Mouse (Mus musculus): ENCODE results near the gene Ppox.
A peak's percentile ranks its signal among the peaks of the same experiment; 100 is the strongest.
"Not testable (repeated sequence)": the region's sequence is repeated elsewhere in the genome, so short reads cannot be mapped to it uniquely, and the experiment has no call there.

The Ppox gene

DNA sequence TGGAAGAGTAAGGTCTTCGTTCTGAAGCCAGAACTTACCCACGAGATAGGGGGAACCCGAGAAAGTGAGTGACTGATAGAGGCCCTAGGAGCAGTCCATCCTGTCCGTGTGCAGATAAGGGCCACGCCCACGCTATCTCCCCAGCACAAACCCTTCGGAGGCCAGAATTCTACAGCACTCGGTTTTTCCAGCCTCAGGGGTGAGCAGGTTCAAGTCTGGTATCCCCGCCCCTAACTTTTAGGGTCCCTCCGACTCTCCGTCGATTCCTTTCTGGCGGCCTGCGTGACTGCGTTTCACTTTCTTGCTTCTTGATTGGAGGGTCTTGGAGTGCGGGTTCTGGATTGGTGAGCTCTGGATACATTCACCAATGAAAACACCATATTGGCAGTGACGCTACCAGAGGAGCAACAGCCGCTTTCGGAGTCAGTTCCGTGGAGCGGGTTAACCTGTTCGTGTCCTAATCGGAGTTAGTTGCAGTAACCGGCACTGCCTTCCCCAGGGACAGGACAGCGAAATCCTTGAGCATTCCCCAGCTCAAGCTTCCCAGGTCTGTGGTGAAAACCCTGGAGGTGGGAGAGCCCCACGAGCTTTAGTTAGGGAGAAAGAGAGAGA is at the start of gene Ppox:
Gene Ppox, minus strand, starts transcription at position 271 of the 612 bp plus-strand sequence.
- DNase-seq (ENCODE audit: low read depth, low spot score), result peak; percentile 95
- Histone ChIP-seq H3K36me3 (ENCODE audit: control insufficient read depth, insufficient read depth, low read length, poor library complexity, severe bottlenecking) (peaks cover 6% of the 10 kb centered on the region), H3K27me3 (ENCODE audit: control insufficient read depth, insufficient read depth, low read length, poor library complexity, severe bottlenecking) (no peaks in the 10 kb centered on the region)

DNA sequence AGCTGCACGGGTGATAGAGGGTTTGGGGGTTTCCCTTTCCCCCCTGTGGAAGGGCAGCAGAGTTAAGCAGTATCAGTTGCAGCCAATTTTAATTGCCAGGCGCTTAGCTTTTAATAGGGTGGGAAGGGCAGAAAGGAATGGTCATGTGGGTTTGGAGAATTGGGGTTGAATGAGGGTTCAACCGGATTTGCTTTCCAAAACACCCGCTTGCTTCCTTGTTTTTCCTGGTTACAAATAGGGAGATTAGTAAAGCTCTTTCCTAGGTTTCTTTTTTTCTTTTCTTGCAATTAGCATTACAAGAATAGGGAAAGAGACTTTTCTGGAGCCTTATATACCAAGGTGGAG is 49.2 kb upstream of the Ppox start:
- Histone ChIP-seq H3K27me3 (ENCODE audit: control insufficient read depth, insufficient read depth, low read length, poor library complexity, severe bottlenecking) (no peaks in the 10 kb centered on the region), H3K36me3 (ENCODE audit: control insufficient read depth, insufficient read depth, low read length, poor library complexity, severe bottlenecking) (no peaks in the 10 kb centered on the region)
- no peak for DNase-seq (ENCODE audit: low read depth, low spot score)

DNA sequence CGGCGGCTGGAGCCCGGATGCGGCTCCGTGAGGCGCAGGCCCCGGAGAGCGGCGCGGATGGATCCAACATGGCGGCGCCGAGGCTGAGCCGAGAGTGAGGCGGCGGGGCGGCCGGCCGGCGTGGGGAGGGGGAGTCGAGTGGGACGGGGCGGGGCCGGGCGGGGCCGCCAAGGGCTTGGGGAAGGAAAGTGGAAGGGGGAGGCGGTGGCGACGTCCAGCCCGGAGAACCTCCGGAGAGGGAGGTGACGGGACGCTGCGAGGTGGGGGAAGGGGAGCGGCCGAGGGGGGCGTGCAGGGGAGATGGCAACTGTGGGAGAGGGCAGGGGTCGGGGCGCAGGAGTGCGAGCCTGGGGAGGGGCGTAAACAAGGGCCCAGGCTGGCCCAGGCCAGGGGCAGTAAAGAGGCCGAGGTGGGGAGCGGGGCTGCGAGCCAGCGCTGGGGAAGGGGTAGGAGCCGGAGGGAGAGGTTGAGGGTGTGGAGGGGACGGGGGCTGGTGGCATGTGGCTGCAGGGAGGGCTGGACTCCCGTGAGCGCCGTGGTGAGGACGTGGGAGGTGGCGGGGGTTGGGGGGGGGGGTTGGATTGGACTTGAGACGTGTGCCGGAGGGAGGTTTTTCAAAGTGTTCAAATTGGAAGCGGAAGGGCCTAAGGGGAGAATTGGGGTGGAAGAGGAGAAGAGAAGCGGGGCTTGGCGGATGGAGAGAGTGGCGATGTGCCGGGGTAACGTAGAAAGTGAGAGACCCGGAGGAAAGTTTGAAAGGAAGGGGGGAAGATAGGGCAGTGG is 48.6 kb upstream of the Ppox start:
- DNase-seq (ENCODE audit: low read depth, low spot score), result peak; percentile 37
- Histone ChIP-seq H3K36me3 (ENCODE audit: control insufficient read depth, insufficient read depth, low read length, poor library complexity, severe bottlenecking) (no peaks in the 10 kb centered on the region), H3K27me3 (ENCODE audit: control insufficient read depth, insufficient read depth, low read length, poor library complexity, severe bottlenecking) (no peaks in the 10 kb centered on the region; the same call in 1 of the 2 replicates)

DNA sequence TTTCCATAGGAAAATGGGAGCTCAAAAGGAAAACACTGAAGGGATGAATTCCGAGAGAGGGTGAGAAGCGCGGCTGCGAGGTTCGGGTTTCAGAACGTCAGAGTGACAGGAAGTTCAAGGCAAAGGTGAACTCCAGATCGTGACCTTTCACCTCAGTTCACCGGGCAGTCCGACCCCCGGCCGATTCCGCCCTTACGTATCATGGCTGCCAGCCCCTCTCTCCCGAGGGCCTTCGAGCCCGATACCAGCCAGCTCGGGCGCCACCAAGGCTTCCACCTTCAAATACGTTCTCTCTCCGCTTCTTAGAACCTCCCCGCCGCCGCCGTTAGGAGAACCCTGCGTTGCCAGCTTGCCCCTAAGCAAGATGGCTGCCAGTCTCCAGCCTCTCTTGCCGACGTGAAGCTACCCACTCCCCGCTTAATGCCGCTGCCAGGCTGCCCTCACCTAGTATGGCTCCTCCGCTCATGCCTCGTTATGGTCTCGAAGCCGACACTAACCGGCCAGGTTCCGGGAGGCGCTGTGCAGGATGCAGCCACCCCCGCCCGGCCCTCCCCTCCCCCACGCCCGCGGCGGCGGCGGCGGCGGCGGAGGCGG is 48.0 kb upstream of the Ppox start, which contains the start of gene Dedd:
Gene Dedd, plus strand, starts transcription at position 307 of the 594 bp plus-strand sequence.
- H3K36me3 ChIP-seq (ENCODE audit: control insufficient read depth, insufficient read depth, low read length, poor library complexity, severe bottlenecking), result 0 out of 2 replicates have a peak, but pooled peaks cover 1% of the 10 kb centered on the region
- H3K27me3 ChIP-seq (ENCODE audit: control insufficient read depth, insufficient read depth, low read length, poor library complexity, severe bottlenecking), result no peaks in the 10 kb centered on the region; the same call in 1 of the 2 replicates
- DNase-seq (ENCODE audit: low read depth, low spot score), result peak; percentile 94

DNA sequence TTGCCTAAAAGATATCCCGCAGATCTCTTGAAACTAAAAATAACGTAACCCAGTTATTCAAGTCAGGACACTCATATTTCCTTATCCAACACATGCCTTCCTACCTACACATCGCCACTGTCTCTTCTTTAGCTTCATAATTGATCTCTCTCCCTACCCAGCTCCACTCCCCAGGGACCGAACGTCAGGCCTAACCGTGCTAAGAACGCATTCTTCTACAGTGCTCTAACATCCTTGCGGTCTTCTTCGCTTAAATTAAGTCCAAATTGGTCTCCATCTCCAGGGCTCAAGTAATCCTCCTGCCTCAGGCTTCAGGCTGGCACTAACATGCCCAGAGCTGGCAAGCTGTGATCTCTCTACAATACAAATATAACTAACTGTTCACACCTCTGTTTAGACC is 47.3 kb upstream of the Ppox start:
- peak; percentile 14 for DNase-seq (ENCODE audit: low read depth, low spot score)
- Histone ChIP-seq H3K36me3 (ENCODE audit: control insufficient read depth, insufficient read depth, low read length, poor library complexity, severe bottlenecking) (0 out of 2 replicates have a peak, but pooled peaks cover 1% of the 10 kb centered on the region), H3K27me3 (ENCODE audit: control insufficient read depth, insufficient read depth, low read length, poor library complexity, severe bottlenecking) (no peaks in the 10 kb centered on the region; the same call in 1 of the 2 replicates)

DNA sequence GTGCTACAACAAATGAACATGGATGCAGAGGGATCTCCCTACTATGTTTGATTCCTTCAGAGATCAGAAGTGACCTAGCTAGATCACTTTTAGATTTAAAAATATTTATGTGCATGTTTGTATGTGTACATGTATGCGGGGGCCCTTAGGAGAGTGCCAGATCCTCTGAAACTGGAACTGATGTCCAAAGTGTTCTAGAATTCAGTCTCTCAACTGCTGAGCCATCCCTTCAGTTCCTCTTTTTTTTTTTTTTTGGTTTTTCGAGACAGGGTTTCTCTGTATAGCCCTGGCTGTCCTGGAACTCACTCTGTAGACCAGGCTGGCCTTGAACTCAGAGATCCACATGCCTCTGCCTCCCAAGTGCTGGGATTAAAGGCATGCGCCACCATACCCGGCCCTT is 45.6 kb upstream of the Ppox start:
- not testable (repeated sequence) for H3K36me3 ChIP-seq (ENCODE audit: control insufficient read depth, insufficient read depth, low read length, poor library complexity, severe bottlenecking); H3K27me3 ChIP-seq (ENCODE audit: control insufficient read depth, insufficient read depth, low read length, poor library complexity, severe bottlenecking)
- peak; percentile 51 for DNase-seq (ENCODE audit: low read depth, low spot score)

DNA sequence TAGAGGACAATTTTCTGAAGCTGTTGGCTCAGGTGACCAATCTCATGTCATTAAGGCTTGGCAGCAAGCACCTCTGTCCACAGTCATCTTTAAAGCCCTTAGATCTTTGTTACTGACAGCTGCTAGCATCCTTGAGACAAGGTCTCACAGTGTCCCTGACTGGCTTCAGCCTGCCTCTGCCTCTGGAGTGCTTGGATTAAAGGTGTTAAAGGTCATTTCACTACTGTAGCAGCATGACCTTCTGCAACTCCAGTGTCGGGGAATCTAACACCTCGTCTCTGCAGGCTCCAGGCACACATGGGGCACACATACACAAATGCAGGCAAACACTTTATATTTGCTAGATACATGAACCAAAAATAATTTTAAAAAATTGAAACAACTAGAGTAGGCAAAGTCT is 44.6 kb upstream of the Ppox start:
- no peaks in the 10 kb centered on the region; the same call in 1 of the 2 replicates for H3K27me3 ChIP-seq (ENCODE audit: control insufficient read depth, insufficient read depth, low read length, poor library complexity, severe bottlenecking)
- 0 out of 2 replicates have a peak, but pooled peaks cover 1% of the 10 kb centered on the region for H3K36me3 ChIP-seq (ENCODE audit: control insufficient read depth, insufficient read depth, low read length, poor library complexity, severe bottlenecking)
- no peak for DNase-seq (ENCODE audit: low read depth, low spot score)

DNA sequence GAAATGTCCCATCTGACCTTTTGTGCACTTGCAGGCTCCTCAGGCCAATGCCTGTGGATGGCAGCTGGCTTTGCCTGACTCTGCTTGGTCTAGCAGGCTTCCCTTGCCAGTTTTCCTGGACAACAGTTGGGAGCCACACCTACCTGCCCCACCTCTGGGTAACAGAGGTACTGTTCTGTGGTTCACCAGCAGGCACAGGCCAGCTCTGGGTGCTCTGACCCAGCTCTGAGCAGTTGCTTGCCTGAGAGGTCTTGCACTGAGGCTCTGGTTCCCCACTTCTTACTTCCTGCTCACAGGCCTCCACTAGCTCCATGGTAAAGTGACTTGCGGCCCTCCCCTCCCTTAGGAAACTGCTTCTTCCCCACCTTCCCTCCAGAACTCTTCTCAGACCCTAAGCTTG is 41.0 kb upstream of the Ppox start:
- Histone ChIP-seq H3K36me3 (ENCODE audit: control insufficient read depth, insufficient read depth, low read length, poor library complexity, severe bottlenecking) (0 out of 2 replicates have a peak, but pooled peaks cover 1% of the 10 kb centered on the region), H3K27me3 (ENCODE audit: control insufficient read depth, insufficient read depth, low read length, poor library complexity, severe bottlenecking) (no peaks in the 10 kb centered on the region; the same call in 1 of the 2 replicates)
- no peak for DNase-seq (ENCODE audit: low read depth, low spot score)

DNA sequence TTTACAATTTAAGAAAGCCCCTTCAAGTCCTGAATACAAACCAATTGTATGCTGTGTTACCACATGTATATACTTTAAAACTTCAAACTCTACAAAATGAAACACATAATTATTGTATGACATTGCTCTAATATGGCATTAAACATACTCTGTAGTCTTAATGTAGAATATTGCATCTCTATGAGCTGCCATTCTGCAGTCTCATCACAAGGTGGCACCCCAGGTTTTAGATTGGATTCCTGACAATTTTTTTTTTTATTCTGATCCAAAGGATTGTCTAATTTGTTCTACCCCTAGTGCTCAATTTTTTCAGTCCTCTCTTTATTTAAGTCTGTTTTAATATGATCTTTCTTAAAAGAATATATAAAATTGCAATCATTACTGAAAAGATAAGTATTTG is 40.4 kb upstream of the Ppox start:
- H3K36me3 ChIP-seq (ENCODE audit: control insufficient read depth, insufficient read depth, low read length, poor library complexity, severe bottlenecking), result 0 out of 2 replicates have a peak, but pooled peaks cover 1% of the 10 kb centered on the region
- no peaks in the 10 kb centered on the region; the same call in 1 of the 2 replicates for H3K27me3 ChIP-seq (ENCODE audit: control insufficient read depth, insufficient read depth, low read length, poor library complexity, severe bottlenecking)
- peak; percentile 60 for DNase-seq (ENCODE audit: low read depth, low spot score)

DNA sequence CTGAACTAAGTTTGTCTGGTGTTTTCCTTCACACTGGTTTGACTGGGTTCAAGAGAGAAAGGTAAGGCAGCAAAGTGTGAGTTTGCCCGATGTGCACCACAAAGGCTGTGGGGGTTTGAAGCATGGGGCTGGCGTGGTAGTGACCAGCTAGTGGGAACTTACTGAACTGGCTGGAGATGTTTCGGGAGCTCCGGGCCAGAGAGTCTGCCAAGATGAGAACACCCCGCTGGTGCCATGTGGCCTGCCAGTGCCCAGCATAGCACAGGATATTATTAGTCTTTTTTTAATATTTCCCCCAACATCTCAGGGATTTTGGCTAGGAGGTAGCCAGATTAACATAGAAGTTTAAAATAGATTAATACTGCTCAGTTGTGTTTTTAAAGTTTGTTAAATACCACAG is 39.2 kb upstream of the Ppox start:
- DNase-seq (ENCODE audit: low read depth, low spot score), result no peak
- H3K27me3 ChIP-seq (ENCODE audit: control insufficient read depth, insufficient read depth, low read length, poor library complexity, severe bottlenecking), result no peaks in the 10 kb centered on the region; the same call in 1 of the 2 replicates
- 0 out of 2 replicates have a peak, but pooled peaks cover 1% of the 10 kb centered on the region for H3K36me3 ChIP-seq (ENCODE audit: control insufficient read depth, insufficient read depth, low read length, poor library complexity, severe bottlenecking)

DNA sequence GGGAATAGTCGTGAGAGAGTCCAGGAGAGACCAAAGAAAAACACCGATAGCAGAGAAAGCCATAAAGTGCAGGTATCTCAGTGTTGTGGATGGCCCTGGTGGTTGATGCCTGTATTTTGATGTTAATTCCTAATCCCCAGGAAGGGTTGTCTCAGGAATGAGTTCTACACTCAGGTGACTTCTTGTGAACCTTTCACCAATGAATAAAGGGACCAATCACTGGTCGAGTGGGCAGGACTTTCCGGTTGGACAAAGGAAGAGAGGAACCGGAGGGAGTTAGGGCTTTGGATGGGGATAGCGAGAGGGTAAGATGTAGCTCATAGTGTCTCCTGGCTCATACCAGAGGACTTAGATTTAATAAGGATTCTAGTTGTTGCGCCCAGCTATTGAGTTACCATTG is 38.8 kb upstream of the Ppox start:
- no peak for DNase-seq (ENCODE audit: low read depth, low spot score)
- no peaks in the 10 kb centered on the region for H3K27me3 ChIP-seq (ENCODE audit: control insufficient read depth, insufficient read depth, low read length, poor library complexity, severe bottlenecking)
- H3K36me3 ChIP-seq (ENCODE audit: control insufficient read depth, insufficient read depth, low read length, poor library complexity, severe bottlenecking), result 0 out of 2 replicates have a peak, but pooled peaks cover 1% of the 10 kb centered on the region

DNA sequence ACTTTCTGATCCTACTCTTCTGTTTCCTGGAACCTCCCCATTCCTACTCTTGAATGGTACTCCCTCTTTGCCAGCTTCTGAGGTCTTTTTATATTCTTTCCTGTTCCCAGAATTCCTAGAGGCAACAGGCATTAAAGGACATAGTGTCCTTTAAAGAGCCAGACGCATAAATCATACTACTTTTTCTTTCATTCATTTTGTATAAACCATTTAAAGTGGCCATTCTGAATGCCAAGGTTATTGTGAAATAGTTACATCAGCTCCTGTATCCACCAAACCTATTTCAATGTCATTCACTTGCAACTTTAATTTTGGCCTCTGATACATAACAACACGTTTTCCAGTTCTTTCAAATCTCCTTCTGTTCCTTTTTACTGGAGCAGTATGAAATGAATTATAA is 28.3 kb upstream of the Ppox start:
- Histone ChIP-seq H3K36me3 (ENCODE audit: control insufficient read depth, insufficient read depth, low read length, poor library complexity, severe bottlenecking) (no peaks in the 10 kb centered on the region), H3K27me3 (ENCODE audit: control insufficient read depth, insufficient read depth, low read length, poor library complexity, severe bottlenecking) (no peaks in the 10 kb centered on the region)
- DNase-seq (ENCODE audit: low read depth, low spot score), result no peak

DNA sequence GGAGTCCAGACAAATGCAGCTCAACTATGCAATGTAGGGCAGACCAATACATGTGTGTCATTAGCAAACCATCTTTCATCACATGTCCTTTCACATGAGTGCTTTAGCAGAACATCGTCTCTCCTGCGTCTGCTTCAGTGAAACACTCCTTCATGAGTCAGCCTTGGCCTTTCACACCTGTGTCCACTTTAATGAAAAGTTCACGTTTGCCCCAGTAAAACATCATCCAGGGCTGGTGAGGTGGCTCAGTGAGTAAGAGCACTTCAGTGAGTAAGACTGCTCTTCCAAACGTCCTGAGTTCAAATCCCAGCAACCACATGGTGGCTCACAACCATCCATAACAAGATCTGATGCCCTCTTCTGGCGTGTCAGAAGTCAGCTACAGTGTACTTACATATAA is 25.2 kb upstream of the Ppox start:
- H3K27me3 ChIP-seq (ENCODE audit: control insufficient read depth, insufficient read depth, low read length, poor library complexity, severe bottlenecking); DNase-seq (ENCODE audit: low read depth, low spot score): not testable (repeated sequence)

DNA sequence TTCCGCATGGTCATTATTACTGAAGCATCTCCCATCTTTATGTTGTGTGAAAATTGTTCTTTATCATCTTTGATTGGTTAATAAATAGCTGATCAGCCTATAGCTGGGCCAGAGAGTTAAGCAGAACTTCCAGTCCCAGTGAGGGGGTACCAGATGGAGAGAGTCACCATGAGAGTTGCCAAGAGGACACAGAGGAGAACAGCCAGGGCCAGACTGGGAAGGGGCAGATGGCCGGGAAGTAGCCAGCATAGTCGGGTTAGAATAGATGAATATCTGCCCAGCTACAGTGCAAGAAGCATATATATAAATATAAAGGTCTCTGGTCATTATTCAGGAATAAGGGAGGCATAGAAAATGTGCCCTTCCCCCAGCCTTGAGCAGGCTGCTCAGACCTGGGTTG is 17.2 kb upstream of the Ppox start:
- no peak for DNase-seq (ENCODE audit: low read depth, low spot score)
- no peaks in the 10 kb centered on the region for H3K36me3 ChIP-seq (ENCODE audit: control insufficient read depth, insufficient read depth, low read length, poor library complexity, severe bottlenecking)
- no peaks in the 10 kb centered on the region for H3K27me3 ChIP-seq (ENCODE audit: control insufficient read depth, insufficient read depth, low read length, poor library complexity, severe bottlenecking)

More for the DNA sequence above, 25.2 kb upstream of the Ppox start:
- not testable (repeated sequence) for H3K36me3 ChIP-seq (ENCODE audit: control insufficient read depth, insufficient read depth, low read length, poor library complexity, severe bottlenecking)

DNA sequence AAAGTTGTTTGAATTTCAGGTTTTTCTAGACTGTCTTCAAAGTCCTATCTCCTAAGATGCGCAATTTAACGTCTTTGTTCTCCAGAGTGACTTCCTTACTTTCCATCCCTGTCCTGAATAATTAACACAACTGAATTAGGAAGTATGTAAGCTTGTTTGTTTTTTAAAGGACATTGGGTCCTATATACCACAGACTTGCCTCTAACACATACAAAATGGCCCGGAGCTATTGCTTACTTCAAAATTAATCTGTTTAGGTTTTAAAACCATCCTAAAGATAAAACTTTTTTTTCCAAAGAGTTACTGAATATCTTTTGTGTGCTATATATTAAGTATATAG is 14.0 kb upstream of the Ppox start:
- Histone ChIP-seq H3K27me3 (ENCODE audit: control insufficient read depth, insufficient read depth, low read length, poor library complexity, severe bottlenecking) (no peaks in the 10 kb centered on the region), H3K36me3 (ENCODE audit: control insufficient read depth, insufficient read depth, low read length, poor library complexity, severe bottlenecking) (no peaks in the 10 kb centered on the region)
- no peak for DNase-seq (ENCODE audit: low read depth, low spot score)

Measured in splenic B cell, adult 2 months (primary cell).